Mouse (Mus musculus) ES-Bruce4 (cell line): ENCODE data around the gene Zswim3.

ENCODE experiments used
- CTCF ChIP-seq: IDR thresholded peaks from one replicate; pipeline ENCODE4 v1.8.1; 2011; ENCODE audit warnings: low read depth, low read length
- EP300 ChIP-seq: IDR thresholded peaks from 2 replicates; pipeline ENCODE4 v1.6.1; 2011; ENCODE audit warnings: low read depth, low read length; ENCODE audit not compliant: insufficient read depth

DNA sequence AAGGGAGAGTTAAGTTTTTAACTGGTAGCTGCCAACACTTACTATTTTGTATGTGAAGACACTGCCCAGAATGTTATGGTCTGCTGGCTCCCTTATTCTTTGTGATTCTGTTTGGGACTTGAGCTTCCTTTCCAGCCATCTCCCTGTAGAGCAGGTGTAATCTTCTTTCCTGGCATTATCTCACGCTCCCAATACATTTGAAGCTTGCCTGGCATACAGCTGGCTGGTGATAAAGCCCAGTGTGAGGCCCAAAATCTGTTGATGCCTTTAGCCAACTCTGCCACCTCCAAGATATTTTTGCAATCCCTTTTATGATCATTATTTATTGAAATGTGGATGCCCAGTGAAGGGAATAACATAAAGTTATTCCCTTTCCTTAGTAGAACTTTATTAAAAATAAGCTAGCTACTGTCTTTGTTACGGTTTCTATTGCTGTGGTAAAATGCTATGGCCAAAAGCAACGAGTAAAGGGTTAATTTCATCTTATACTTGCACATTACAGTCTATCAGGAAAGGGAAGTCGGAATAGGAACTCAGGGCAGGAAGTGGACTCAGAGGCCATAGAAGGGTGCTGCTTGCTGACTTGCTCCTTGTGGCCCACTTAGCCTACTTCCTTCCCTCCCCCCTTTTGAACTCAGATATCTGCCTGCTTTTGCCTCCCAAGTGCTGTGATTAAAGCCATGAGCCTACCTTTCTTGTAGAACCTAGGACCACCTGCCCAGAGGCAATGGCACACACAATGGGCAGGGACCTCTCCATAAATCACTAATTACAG is 44.7 kb upstream of the Zswim3 start:
- TF ChIP-seq CTCF (no peak), EP300 (no peak)
